Mouse (Mus musculus) neural tube, embryonic 13.5 days (tissue): ENCODE measurements around the gene Kif21b. TPM values are rescaled to one million over a fixed set of nuclear protein-coding genes. Genes with fewer than 3 reads are reported as not detected.
A peak's percentile ranks its signal among the peaks of the same experiment; 100 is the strongest.

Experiments used
- ATAC-seq: fragments of 200-750 bp; cut with Nextera tagmentation; 2 replicates; pipeline ENCODE4 v1.8.0; 2017; ENCODE audit warnings: low read depth, mild to moderate bottlenecking, moderate TSS enrichment, moderate library complexity
- H3K27ac ChIP-seq: fragments of 300-500 bp; sonication (generic); replicated peaks from 2 replicates; pipeline ENCODE4 v1.5.1; 2015; ENCODE audit warnings: moderate library complexity, mild to moderate bottlenecking, inconsistent platforms
- H3K27me3 ChIP-seq: fragments of 300-500 bp; sonication (generic); 2 replicates; pipeline ENCODE4 v1.6.1; 2015; ENCODE audit warnings: mild to moderate bottlenecking, inconsistent platforms
- H3K36me3 ChIP-seq: fragments of 300-500 bp; sonication (generic); 2 replicates; pipeline ENCODE4 v1.6.1; 2015; ENCODE audit warnings: mild to moderate bottlenecking, inconsistent platforms
- H3K4me1 ChIP-seq: fragments of 300-500 bp; sonication (generic); replicated peaks from 2 replicates; pipeline ENCODE4 v1.6.1; 2015; ENCODE audit warnings: inconsistent platforms
- H3K4me2 ChIP-seq: fragments of 300-500 bp; sonication (generic); 2 replicates; pipeline ENCODE4 v1.6.1; 2015; ENCODE audit warnings: inconsistent platforms, mild to moderate bottlenecking, moderate library complexity
- H3K4me3 ChIP-seq: fragments of 300-500 bp; sonication (generic); 2 replicates; pipeline ENCODE4 v1.5.1; 2015; ENCODE audit warnings: mild to moderate bottlenecking, inconsistent platforms
- H3K9ac ChIP-seq: fragments of 300-500 bp; sonication (generic); 2 replicates; pipeline ENCODE4 v1.6.1; 2015; ENCODE audit warnings: moderate library complexity, mild to moderate bottlenecking, inconsistent platforms
- H3K9me3 ChIP-seq: fragments of 300-500 bp; sonication (generic); 2 replicates; pipeline ENCODE4 v1.6.1; 2016; ENCODE audit warnings: inconsistent platforms
- WGBS: fragments of 180-500 bp; shearing (Covaris S2); methylation state at CpG from one replicate; pipeline ENCODE4 v1.1.7; 2015; 5-methylcytosine and 5-hydroxymethylcytosine counted together
- polyA plus RNA-seq: library from polyadenylated mRNA; unstranded; fragments of >200 nt; fragmentation: Nextera tagmentation; extraction: Ambion mirVana; gene quantifications from 2 replicates; pipeline ENCODE4 v1.2.1, GENCODE M21; 2015

Kif21b gene
- polyA plus RNA-seq, 1 experiment from 2014 or later, result 34.6 TPM

DNA sequence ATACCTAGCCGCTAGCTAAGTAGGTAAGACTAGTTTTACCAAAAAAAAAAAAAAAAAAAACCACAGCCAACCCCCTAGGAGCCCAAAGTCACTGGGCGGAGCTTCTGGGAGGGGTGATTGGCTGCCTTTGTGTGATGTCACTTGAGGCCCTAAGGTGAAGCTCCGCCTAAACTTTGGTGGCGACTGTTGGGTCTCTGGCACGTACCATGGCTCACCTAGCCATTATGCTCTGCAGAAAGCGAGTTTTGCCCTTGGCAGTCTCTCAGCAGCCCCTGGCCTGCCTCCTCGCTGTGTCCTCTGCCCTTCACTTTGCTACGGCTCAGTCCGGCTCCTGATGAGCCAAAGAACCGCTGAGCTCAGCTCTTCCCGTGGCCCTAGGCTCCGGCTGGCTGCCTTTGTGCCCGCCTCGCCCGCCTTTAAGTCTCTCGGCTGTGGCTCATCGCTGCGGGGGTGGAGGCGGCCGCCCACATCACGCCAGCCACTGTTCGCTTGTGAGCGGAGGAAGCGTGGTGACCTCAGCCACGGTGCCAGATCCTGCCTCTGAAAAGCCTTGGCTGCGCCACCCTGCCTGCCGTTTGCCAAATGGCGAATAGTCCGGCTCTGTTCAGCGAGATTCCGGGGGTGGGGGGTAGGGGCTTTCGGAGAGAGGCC lies 8.9 kb downstream of the Kif21b start:
- Histone ChIP-seq H3K9ac (peak overlapping the region; percentile 71), H3K4me3 (peak overlapping the region; percentile 43), H3K27ac (peak overlapping the region; percentile 82), H3K9me3 (no peaks in the 10 kb centered on the region), H3K4me1 (peaks cover 98% of the 10 kb centered on the region), H3K36me3 (peaks cover 7% of the 10 kb centered on the region), H3K4me2 (peak overlapping the region; percentile 76), H3K27me3 (no peaks in the 10 kb centered on the region)
- ATAC-seq, result peak; percentile 17; the same call in 1 of the 2 replicates
- WGBS, result under 1% methylated on average over 32 of the region's 32 CpGs

DNA sequence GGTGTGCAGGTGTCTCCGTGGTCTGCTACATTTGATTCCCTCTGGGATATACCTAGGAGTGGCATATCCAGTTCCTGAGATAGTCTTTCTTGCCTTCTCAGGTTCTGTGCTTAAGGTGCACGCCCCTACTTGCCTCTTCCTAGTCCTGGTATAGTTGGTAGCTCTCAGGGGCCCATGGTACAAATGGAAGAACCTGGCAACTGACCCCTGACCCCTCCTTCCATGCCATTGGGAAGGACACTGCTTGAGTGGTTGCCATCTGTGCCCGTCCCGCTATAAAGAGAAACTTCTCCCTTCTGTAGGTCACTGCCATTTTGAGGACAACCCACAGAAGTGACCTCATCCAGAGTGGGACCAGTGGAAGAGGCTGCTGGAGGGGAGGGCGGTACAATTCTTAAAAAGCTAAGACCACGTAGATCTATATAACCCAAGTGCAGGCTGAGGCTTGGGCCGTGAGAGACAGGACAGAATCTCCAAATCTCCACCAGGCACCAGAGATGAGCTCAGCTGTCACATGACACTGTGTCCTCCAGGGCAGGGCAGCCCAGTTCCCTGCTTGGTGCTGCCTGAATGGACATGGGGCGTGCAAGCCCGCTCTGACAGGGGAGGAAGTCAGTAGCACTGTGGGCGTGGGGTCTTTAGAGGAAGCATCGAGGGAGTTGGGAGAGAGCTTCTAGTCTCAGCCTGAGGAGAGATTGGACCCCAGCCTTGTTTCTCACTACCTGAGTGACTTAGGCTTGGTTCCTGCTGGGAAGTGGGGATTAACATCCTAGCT lies 10.2 kb downstream of the Kif21b start:
- Histone ChIP-seq H3K9me3 (no peaks in the 10 kb centered on the region), H3K27me3 (no peaks in the 10 kb centered on the region), H3K9ac (no peak overlapping the region), H3K27ac (peak overlapping the region; percentile 74), H3K4me3 (no peak overlapping the region), H3K36me3 (peaks cover 18% of the 10 kb centered on the region), H3K4me1 (peaks cover 85% of the 10 kb centered on the region), H3K4me2 (peak overlapping the region; percentile 26)
- 87% methylated on average over 11 of the region's 11 CpGs for WGBS
- no peak for ATAC-seq

DNA sequence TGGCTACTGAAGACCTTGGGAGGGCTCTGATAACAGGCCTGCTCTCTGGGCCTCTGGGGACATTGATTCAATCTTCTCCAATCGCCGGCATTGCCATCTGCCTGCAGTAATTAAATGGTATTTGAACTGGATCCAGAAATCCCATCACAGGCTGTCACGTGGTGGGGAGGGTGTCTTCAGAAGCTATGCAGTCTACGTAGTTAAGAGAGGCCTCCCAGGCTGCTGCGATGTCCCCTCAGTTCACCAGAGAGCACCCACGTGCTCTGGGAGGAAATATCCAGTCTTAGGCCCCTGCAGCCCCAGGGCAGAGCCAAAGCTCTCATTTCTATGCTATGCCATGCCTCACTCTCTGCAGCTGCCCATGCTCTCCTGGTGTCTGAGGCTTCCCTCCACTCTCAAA lies 11.1 kb downstream of the Kif21b start:
- Histone ChIP-seq H3K9ac (peak overlapping the region; percentile 17; the same call in 1 of the 2 replicates), H3K4me3 (no peak overlapping the region), H3K27me3 (no peaks in the 10 kb centered on the region), H3K27ac (peak overlapping the region; percentile 74), H3K4me2 (peak overlapping the region; percentile 26), H3K9me3 (no peaks in the 10 kb centered on the region), H3K36me3 (peaks cover 26% of the 10 kb centered on the region), H3K4me1 (peaks cover 75% of the 10 kb centered on the region)
- ATAC-seq, result peak; percentile 57
- WGBS, result 19% methylated on average over 6 of the region's 6 CpGs

DNA sequence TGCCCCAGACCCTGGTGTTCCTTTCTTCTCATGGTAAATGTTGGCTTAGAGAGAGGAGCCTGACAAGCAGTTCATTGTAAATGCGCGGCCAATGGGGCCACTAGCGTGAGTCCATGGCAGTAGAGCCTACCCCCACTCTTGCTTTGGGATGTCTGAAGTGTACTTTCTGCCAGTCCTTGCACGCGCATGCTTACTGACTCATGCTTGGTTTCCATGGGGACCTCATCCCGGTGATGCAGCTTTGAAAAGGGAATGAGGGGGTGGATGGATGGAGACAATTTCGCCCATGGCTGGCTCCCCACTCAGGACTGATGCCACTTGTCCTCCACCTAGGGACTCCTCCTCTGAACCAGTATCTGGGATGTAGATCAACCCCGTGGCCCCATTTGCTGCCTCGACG lies 12.3 kb downstream of the Kif21b start:
- H3K4me1 ChIP-seq, result peaks cover 64% of the 10 kb centered on the region
- H3K4me3 ChIP-seq, result no peak overlapping the region
- WGBS, result 44% methylated on average over 10 of the region's 10 CpGs
- H3K36me3 ChIP-seq, result peaks cover 38% of the 10 kb centered on the region
- H3K9me3 ChIP-seq, result no peaks in the 10 kb centered on the region
- no peaks in the 10 kb centered on the region for H3K27me3 ChIP-seq
- ATAC-seq, result no peak
- peak overlapping the region; percentile 52; the same call in 1 of the 2 replicates for H3K27ac ChIP-seq
- H3K4me2 ChIP-seq, result no peak overlapping the region; the same call in 1 of the 2 replicates
- H3K9ac ChIP-seq, result no peak overlapping the region

DNA sequence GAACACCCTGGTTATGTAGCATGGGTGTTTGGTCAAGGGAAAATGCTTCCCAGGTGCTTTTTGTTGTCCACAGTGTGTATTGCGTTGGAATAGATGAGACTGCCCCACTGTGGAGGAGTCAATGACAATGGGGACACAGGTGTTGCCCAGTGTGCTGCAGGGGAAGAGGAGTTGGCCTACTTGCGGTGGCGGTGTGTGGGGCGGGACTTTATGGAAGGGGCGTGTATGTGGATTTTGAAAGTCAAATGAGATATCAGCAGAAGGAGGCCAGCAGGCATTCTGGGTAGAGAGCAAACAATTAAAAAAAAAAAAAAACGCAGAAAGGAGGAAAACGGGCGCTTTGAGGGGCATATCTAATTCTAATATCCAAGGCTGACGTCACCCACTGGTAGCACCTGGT lies 18.5 kb downstream of the Kif21b start:
- H3K9me3 ChIP-seq, result no peaks in the 10 kb centered on the region
- H3K9ac ChIP-seq, result no peak overlapping the region
- H3K4me1 ChIP-seq, result peaks cover 2% of the 10 kb centered on the region; the same call in 1 of the 2 replicates
- H3K4me3 ChIP-seq, result no peak overlapping the region
- no peaks in the 10 kb centered on the region for H3K27me3 ChIP-seq
- WGBS, result 80% methylated on average over 9 of the region's 9 CpGs
- peaks cover 96% of the 10 kb centered on the region for H3K36me3 ChIP-seq
- no peak for ATAC-seq
- no peak overlapping the region for H3K27ac ChIP-seq
- H3K4me2 ChIP-seq, result no peak overlapping the region

DNA sequence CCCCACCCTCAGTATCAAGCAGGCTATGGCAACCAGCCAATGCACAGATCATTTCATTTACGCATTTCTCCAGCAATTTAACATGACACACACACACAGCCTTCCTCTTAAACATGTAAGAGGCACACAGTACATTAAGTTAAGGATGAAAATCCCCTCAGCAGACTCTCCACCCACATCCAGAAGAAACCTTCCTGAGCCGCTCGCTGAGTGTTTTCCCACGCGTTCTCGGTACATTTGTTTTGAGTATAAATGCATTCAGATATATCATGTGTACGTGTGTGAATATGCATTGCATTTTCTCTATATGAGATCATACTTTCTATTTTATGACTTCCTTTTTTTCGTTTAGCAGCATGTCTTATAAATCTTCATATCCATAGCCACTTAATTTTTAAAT lies 20.2 kb downstream of the Kif21b start:
- Histone ChIP-seq H3K9ac (no peak overlapping the region), H3K27ac (no peak overlapping the region), H3K36me3 (peaks cover 98% of the 10 kb centered on the region), H3K4me3 (no peak overlapping the region), H3K4me1 (no peaks in the 10 kb centered on the region), H3K4me2 (no peak overlapping the region), H3K27me3 (no peaks in the 10 kb centered on the region), H3K9me3 (no peaks in the 10 kb centered on the region)
- WGBS, result 83% methylated on average over 8 of the region's 8 CpGs
- no peak for ATAC-seq

DNA sequence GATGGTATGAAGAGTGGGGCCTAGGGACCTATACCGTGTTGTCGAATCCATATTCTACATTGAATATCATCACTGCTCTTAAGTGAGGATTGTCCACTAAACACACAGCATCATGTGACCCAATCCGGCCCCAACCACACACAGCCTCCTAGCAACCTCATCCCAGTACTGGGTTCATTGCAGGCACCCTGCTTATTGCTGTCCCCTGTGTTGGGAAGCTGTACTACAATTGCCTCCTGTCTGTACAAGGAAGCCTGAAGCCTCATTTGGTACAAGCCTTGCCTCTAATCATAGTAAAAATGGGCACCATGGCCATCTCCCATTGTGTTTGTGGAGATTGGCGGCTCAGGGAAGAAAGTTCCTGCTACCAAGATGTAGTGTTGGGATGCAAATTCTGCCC lies 25.1 kb downstream of the Kif21b start:
- ATAC-seq, result no peak
- H3K4me2 ChIP-seq, result no peak overlapping the region
- H3K27me3 ChIP-seq, result no peaks in the 10 kb centered on the region
- H3K4me3 ChIP-seq, result no peak overlapping the region
- 97% methylated on average over 4 of the region's 4 CpGs for WGBS
- H3K36me3 ChIP-seq, result peaks cover 99% of the 10 kb centered on the region
- H3K4me1 ChIP-seq, result no peaks in the 10 kb centered on the region
- no peaks in the 10 kb centered on the region for H3K9me3 ChIP-seq
- H3K9ac ChIP-seq, result no peak overlapping the region
- H3K27ac ChIP-seq, result no peak overlapping the region

DNA sequence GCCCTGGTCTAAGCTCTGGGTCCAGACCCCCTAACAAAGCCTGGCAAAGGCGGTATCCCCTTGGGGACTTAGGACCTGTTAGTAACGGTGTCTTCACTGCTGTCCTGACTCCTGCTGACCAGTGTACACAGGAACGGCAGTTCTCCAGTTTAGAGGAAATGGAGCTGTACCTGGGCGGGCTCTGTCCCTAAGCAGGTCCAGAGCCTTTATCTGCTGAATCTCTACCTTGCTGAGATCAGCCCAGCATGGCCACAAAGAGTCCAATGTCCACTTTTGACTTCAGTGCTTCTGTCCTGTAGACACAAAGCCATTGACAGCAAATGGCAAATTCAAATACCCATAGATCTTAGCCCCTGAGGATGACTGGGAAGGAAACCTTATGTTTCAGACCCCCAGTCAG lies 25.8 kb downstream of the Kif21b start:
- Histone ChIP-seq H3K4me1 (no peaks in the 10 kb centered on the region), H3K27me3 (no peaks in the 10 kb centered on the region), H3K9ac (no peak overlapping the region), H3K9me3 (no peaks in the 10 kb centered on the region), H3K4me3 (no peak overlapping the region), H3K36me3 (peaks cover 99% of the 10 kb centered on the region), H3K4me2 (no peak overlapping the region), H3K27ac (no peak overlapping the region)
- 90% methylated on average over 4 of the region's 4 CpGs for WGBS
- ATAC-seq, result no peak

DNA sequence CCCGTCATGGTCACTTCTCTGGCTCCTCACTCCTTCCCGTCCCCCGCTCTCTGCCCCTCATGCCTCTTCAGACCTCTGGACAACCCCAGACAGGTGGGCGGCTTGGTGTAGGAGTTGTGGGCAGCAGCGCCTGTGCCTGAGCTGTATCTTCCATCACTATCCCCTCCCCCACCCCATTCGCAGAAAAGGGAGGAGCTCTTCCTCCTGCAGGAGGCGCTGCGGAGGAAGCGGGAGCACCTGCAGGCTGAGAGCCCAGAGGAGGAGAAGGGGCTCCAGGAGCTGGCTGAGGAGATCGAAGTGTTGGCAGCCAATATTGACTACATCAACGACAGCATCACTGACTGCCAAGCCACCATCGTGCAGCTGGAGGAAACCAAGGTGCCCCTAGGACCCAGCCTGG lies 28.6 kb downstream of the Kif21b start:
- H3K4me3 ChIP-seq, result no peak overlapping the region
- H3K4me1 ChIP-seq, result no peaks in the 10 kb centered on the region
- peaks cover 99% of the 10 kb centered on the region for H3K36me3 ChIP-seq
- whole genome bisulfite sequencing, result 51% methylated on average over 12 of the region's 12 CpGs
- H3K4me2 ChIP-seq, result no peak overlapping the region
- H3K9ac ChIP-seq, result no peak overlapping the region
- ATAC-seq, result no peak
- no peaks in the 10 kb centered on the region for H3K9me3 ChIP-seq
- H3K27ac ChIP-seq, result no peak overlapping the region
- no peaks in the 10 kb centered on the region for H3K27me3 ChIP-seq

DNA sequence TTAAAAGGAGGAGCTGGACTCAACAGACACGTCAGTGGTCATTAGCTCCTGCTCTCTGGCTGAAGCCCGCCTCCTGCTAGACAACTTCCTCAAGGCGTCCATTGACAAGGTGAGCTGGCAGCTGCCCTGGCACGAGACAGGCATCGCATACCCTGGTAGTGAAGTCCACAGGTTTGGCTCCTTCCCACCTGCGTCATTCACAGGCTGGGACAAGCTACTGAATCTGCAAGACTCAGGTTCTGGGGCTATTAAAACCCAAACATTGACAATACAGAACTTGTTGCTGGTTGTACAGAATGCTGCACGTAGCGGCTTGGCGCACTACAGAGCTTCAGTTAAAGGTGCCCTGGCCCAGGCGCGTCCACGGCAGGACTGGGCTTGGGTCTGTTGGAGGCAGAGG lies 29.1 kb downstream of the Kif21b start:
- peaks cover 99% of the 10 kb centered on the region for H3K36me3 ChIP-seq
- no peaks in the 10 kb centered on the region for H3K9me3 ChIP-seq
- whole genome bisulfite sequencing, result 93% methylated on average over 12 of the region's 12 CpGs
- H3K4me1 ChIP-seq, result no peaks in the 10 kb centered on the region; the same call in 1 of the 2 replicates
- H3K9ac ChIP-seq, result no peak overlapping the region
- no peak overlapping the region for H3K4me2 ChIP-seq
- ATAC-seq, result no peak
- H3K27me3 ChIP-seq, result no peaks in the 10 kb centered on the region
- no peak overlapping the region for H3K4me3 ChIP-seq
- no peak overlapping the region for H3K27ac ChIP-seq

DNA sequence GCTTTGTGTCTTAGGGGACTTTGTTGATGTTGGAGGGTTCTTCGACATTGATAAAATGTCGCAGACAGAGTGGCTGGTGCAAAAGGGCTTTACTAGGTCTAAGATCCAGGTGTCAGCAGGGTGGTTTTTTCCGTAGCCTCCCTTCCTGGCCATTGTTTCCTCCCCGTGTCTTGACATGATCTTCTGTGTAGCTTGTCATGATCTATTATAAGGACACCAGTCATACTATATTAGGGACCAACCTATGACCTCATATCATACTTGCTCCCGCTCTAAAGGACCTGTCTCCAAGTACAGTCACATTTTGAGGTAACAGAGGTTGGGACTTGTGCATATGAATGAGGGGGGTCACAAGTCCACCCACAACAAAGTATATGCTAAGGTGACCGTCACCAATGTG lies 29.7 kb downstream of the Kif21b start:
- no peaks in the 10 kb centered on the region for H3K27me3 ChIP-seq
- no peaks in the 10 kb centered on the region for H3K9me3 ChIP-seq
- ATAC-seq, result no peak
- 91% methylated on average over 6 of the region's 6 CpGs for WGBS
- peaks cover 99% of the 10 kb centered on the region for H3K36me3 ChIP-seq
- no peak overlapping the region for H3K27ac ChIP-seq
- H3K4me1 ChIP-seq, result no peaks in the 10 kb centered on the region; the same call in 1 of the 2 replicates
- no peak overlapping the region for H3K9ac ChIP-seq
- H3K4me3 ChIP-seq, result no peak overlapping the region
- no peak overlapping the region for H3K4me2 ChIP-seq

DNA sequence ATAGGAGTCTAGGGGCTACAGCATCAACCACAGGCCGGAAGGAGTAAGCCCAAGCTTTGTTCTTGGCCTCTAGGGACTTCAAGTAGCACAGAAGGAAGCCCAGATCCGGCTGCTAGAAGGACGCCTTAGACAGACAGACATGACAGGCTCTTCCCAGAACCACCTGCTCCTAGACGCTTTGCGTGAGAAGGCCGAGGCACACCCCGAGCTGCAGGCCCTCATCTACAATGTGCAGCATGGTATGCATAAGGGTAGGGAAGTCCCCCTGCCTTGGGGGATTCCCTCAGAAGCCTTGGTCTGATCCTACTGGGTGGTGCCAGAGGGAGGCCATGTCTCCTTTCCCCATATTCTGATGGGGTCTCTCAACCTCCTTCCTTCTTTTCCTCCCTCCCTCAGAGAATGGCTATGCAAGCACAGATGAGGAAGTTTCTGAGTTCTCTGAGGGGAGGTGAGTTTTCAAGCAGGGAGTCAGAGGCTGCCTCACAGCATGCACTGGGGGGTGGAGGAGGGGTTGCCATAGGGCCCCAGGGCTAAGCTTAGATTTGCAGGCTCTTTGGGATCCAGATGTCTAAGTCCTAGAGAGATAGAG lies 30.2 kb downstream of the Kif21b start:
- Histone ChIP-seq H3K27me3 (no peaks in the 10 kb centered on the region), H3K4me3 (no peak overlapping the region), H3K9ac (no peak overlapping the region), H3K4me1 (no peaks in the 10 kb centered on the region; the same call in 1 of the 2 replicates), H3K4me2 (no peak overlapping the region), H3K36me3 (peaks cover 98% of the 10 kb centered on the region), H3K9me3 (no peaks in the 10 kb centered on the region), H3K27ac (no peak overlapping the region)
- 97% methylated on average over 7 of the region's 7 CpGs for WGBS
- ATAC-seq, result no peak
